Mouse (Mus musculus): ENCODE data around the gene D630023F18Rik. TPM values are rescaled to one million over a fixed set of nuclear protein-coding genes. Genes with fewer than 3 reads are reported as not detected.

Gene D630023F18Rik
- polyA plus RNA-seq, 1 experiment = not detected

- H3K4me1 ChIP-seq (ENCODE audit: control insufficient read depth, insufficient read depth, insufficient read length, low read length) = peaks cover 9% of the 10 kb centered on the region; the same call in 1 of the 2 replicates
- TF ChIP-seq POLR2A (IDR thresholded peaks at IDR 0.05; ENCODE audit: low read depth, low read length) (no peak), CTCF (IDR thresholded peaks at IDR 0.05; ENCODE audit: extremely low read depth, insufficient read length, insufficient replicate concordance, low read depth, low read length) (no peak)
- H3K27ac ChIP-seq (ENCODE audit: insufficient read depth, low read depth, low read length) = no peak overlapping the region
- H3K4me3 ChIP-seq (ENCODE audit: low read depth, low read length) = no peak overlapping the region
- no peaks in the 10 kb centered on the region for H3K36me3 ChIP-seq (ENCODE audit: control insufficient read depth, insufficient read depth, low read length)
- 93% methylated on average over 1 of the region's 1 CpGs for WGBS
- H3K27me3 ChIP-seq (ENCODE audit: control insufficient read depth, insufficient read depth, low read length) = no peaks in the 10 kb centered on the region
Observed at GRCm38 (mm10) chr1:65131671-65132070, 8.7 kb upstream of the D630023F18Rik start.

GRCm38 (mm10) chr1:65130226-65130625, 7.2 kb upstream of the D630023F18Rik start:
- Histone ChIP-seq H3K4me1 (ENCODE audit: control insufficient read depth, insufficient read depth, insufficient read length, low read length) (peaks cover 9% of the 10 kb centered on the region; the same call in 1 of the 2 replicates), H3K36me3 (ENCODE audit: control insufficient read depth, insufficient read depth, low read length) (no peaks in the 10 kb centered on the region), H3K4me3 (ENCODE audit: low read depth, low read length) (no peak overlapping the region), H3K27ac (ENCODE audit: insufficient read depth, low read depth, low read length) (peak overlapping the region; percentile 93), H3K27me3 (ENCODE audit: control insufficient read depth, insufficient read depth, low read length) (no peaks in the 10 kb centered on the region)
- TF ChIP-seq CTCF (IDR thresholded peaks at IDR 0.05; ENCODE audit: extremely low read depth, insufficient read length, insufficient replicate concordance, low read depth, low read length) (no peak), POLR2A (IDR thresholded peaks at IDR 0.05; ENCODE audit: low read depth, low read length) (no peak)
- 44% methylated on average over 3 of the region's 3 CpGs for WGBS

- no peaks in the 10 kb centered on the region for H3K36me3 ChIP-seq (ENCODE audit: control insufficient read depth, insufficient read depth, low read length)
- H3K27ac ChIP-seq (ENCODE audit: insufficient read depth, low read depth, low read length) = peak overlapping the region; percentile 93
- no peaks in the 10 kb centered on the region for H3K27me3 ChIP-seq (ENCODE audit: control insufficient read depth, insufficient read depth, low read length)
- TF ChIP-seq CTCF (IDR thresholded peaks at IDR 0.05; ENCODE audit: extremely low read depth, insufficient read length, insufficient replicate concordance, low read depth, low read length) = no peak
- no peak for TF ChIP-seq POLR2A (IDR thresholded peaks at IDR 0.05; ENCODE audit: low read depth, low read length)
- H3K4me3 ChIP-seq (ENCODE audit: low read depth, low read length) = no peak overlapping the region
- 32% methylated on average over 3 of the region's 3 CpGs for WGBS
- peaks cover 9% of the 10 kb centered on the region; the same call in 1 of the 2 replicates for H3K4me1 ChIP-seq (ENCODE audit: control insufficient read depth, insufficient read depth, insufficient read length, low read length)
Observed at GRCm38 (mm10) chr1:65129634-65130180, 6.7 kb upstream of the D630023F18Rik start.

GRCm38 (mm10) chr1:65119438-65119837, 3.6 kb downstream of the D630023F18Rik start, which contains the start of gene Gm28845:
Gm28845 (minus strand) TSS chr1:65119558.
- no peak within 1 kb of the TSS for H3K4me3 ChIP-seq (ENCODE audit: low read depth, low read length)
- TF ChIP-seq POLR2A (IDR thresholded peaks at IDR 0.05; ENCODE audit: low read depth, low read length) (no peak), CTCF (IDR thresholded peaks at IDR 0.05; ENCODE audit: extremely low read depth, insufficient read length, insufficient replicate concordance, low read depth, low read length) (no peak)

GRCm38 (mm10) chr1:65118150-65118913, 4.7 kb downstream of the D630023F18Rik start:
- H3K4me3 ChIP-seq (ENCODE audit: low read depth, low read length) = no peak overlapping the region
- H3K36me3 ChIP-seq (ENCODE audit: control insufficient read depth, insufficient read depth, low read length) = no peaks in the 10 kb centered on the region
- peaks cover 20% of the 10 kb centered on the region; the same call in 1 of the 2 replicates for H3K4me1 ChIP-seq (ENCODE audit: control insufficient read depth, insufficient read depth, insufficient read length, low read length)
- TF ChIP-seq POLR2A (IDR thresholded peaks at IDR 0.05; ENCODE audit: low read depth, low read length) (no peak), CTCF (IDR thresholded peaks at IDR 0.05; ENCODE audit: extremely low read depth, insufficient read length, insufficient replicate concordance, low read depth, low read length) (no peak)
- 26% methylated on average over 8 of the region's 8 CpGs for WGBS
- H3K27me3 ChIP-seq (ENCODE audit: control insufficient read depth, insufficient read depth, low read length) = no peaks in the 10 kb centered on the region
- H3K27ac ChIP-seq (ENCODE audit: insufficient read depth, low read depth, low read length) = peak overlapping the region; percentile 99

More at GRCm38 (mm10) chr1:65119438-65119837, 3.6 kb downstream of the D630023F18Rik start, which contains the start of gene Gm28845:
- Histone ChIP-seq H3K27ac (ENCODE audit: insufficient read depth, low read depth, low read length) (peak within 1 kb of the TSS; percentile 77), H3K27me3 (ENCODE audit: control insufficient read depth, insufficient read depth, low read length) (no peaks in the 10 kb centered on the region), H3K4me1 (ENCODE audit: control insufficient read depth, insufficient read depth, insufficient read length, low read length) (peaks cover 21% of the 10 kb centered on the region; the same call in 1 of the 2 replicates), H3K36me3 (ENCODE audit: control insufficient read depth, insufficient read depth, low read length) (no peaks in the 10 kb centered on the region)
- WGBS = 79% methylated on average over 1 of the region's 1 CpGs

GRCm38 (mm10) chr1:65113536-65114172, 9.4 kb downstream of the D630023F18Rik start:
- Histone ChIP-seq H3K36me3 (ENCODE audit: control insufficient read depth, insufficient read depth, low read length) (no peaks in the 10 kb centered on the region), H3K4me1 (ENCODE audit: control insufficient read depth, insufficient read depth, insufficient read length, low read length) (peaks cover 12% of the 10 kb centered on the region; the same call in 1 of the 2 replicates), H3K4me3 (ENCODE audit: low read depth, low read length) (no peak overlapping the region), H3K27me3 (ENCODE audit: control insufficient read depth, insufficient read depth, low read length) (no peaks in the 10 kb centered on the region), H3K27ac (ENCODE audit: insufficient read depth, low read depth, low read length) (peak overlapping the region; percentile 54; the same call in 1 of the 2 replicates)
- 88% methylated on average over 5 of the region's 5 CpGs for WGBS
- TF ChIP-seq CTCF (IDR thresholded peaks at IDR 0.05; ENCODE audit: extremely low read depth, insufficient read length, insufficient replicate concordance, low read depth, low read length) (no peak), POLR2A (IDR thresholded peaks at IDR 0.05; ENCODE audit: low read depth, low read length) (no peak)

Data from small intestine, adult 2 months (tissue).